Mouse (Mus musculus): Measurements from ENCODE around the gene Defa34. TPM values are rescaled to one million over a fixed set of nuclear protein-coding genes. Genes with fewer than 3 reads are reported as not detected.
"Not testable (repeated sequence)": the region's sequence is repeated elsewhere in the genome, so short reads cannot be mapped to it uniquely, and the experiment has no call there.

Gene Defa34
- not detected in 2 replicates for polyA plus RNA-seq (2015; fragmentation: Nextera tagmentation; extraction: Ambion mirVana)

- H3K4me2 ChIP-seq; H3K9me3 ChIP-seq; H3K27me3 ChIP-seq (replicated peaks); H3K9ac ChIP-seq; H3K27ac ChIP-seq (replicated peaks); ATAC-seq (ENCODE audit: extremely low read depth, insufficient number of reproducible peaks, low FRiP score, low TSS enrichment); H3K36me3 ChIP-seq; H3K4me3 ChIP-seq; H3K4me1 ChIP-seq: not testable (repeated sequence)
- WGBS = 80% methylated on average over 1 of the region's 1 CpGs
Measured at GRCm38 (mm10) chr8:21665497-21665896, at the start of gene Defa34. TSS of gene Defa34 (plus strand) at chr8:21665797.

GRCm38 (mm10) chr8:21617883-21618282 is 47.7 kb upstream of the Defa34 start, which contains the start of gene Defa26:
TSS of gene Defa26 (plus strand) at chr8:21618183.
- H3K36me3 ChIP-seq; H3K9me3 ChIP-seq; H3K4me1 ChIP-seq; H3K9ac ChIP-seq; ATAC-seq (ENCODE audit: extremely low read depth, insufficient number of reproducible peaks, low FRiP score, low TSS enrichment); H3K4me2 ChIP-seq; H3K4me3 ChIP-seq; H3K27ac ChIP-seq (replicated peaks); H3K27me3 ChIP-seq (replicated peaks): not testable (repeated sequence)
- 88% methylated on average over 1 of the region's 1 CpGs for WGBS

- ATAC-seq (ENCODE audit: extremely low read depth, insufficient number of reproducible peaks, low FRiP score, low TSS enrichment); H3K27me3 ChIP-seq (replicated peaks); H3K9ac ChIP-seq; H3K4me3 ChIP-seq; H3K4me2 ChIP-seq; H3K27ac ChIP-seq (replicated peaks); H3K36me3 ChIP-seq; H3K4me1 ChIP-seq; H3K9me3 ChIP-seq: not testable (repeated sequence)
- WGBS = 86% methylated on average over 1 of the region's 2 CpGs
Measured at GRCm38 (mm10) chr8:21655480-21655879, 10.1 kb upstream of the Defa34 start, which contains the start of gene Defa17. TSS of gene Defa17 (plus strand) at chr8:21655780.

- not testable (repeated sequence) for H3K27me3 ChIP-seq (replicated peaks); ATAC-seq (ENCODE audit: extremely low read depth, insufficient number of reproducible peaks, low FRiP score, low TSS enrichment); H3K27ac ChIP-seq (replicated peaks); H3K4me1 ChIP-seq; H3K4me2 ChIP-seq; H3K9ac ChIP-seq; H3K9me3 ChIP-seq; H3K4me3 ChIP-seq; H3K36me3 ChIP-seq
- 60% methylated on average over 2 of the region's 2 CpGs for WGBS
Measured at GRCm38 (mm10) chr8:21703545-21703944, 37.9 kb downstream of the Defa34 start, which contains the start of gene AY761184. TSS of gene AY761184 (minus strand) at chr8:21703645.

Other genes with a start within 250 kb of the Defa34 start
- not detected in 2 replicates for gene Defa36, start 238.4 kb upstream of the Defa34 start, polyA plus RNA-seq (2015; fragmentation: Nextera tagmentation; extraction: Ambion mirVana)
- gene Gm7849, start 209.2 kb upstream of the Defa34 start, polyA plus RNA-seq (2015; fragmentation: Nextera tagmentation; extraction: Ambion mirVana) = not detected in 2 replicates
- not detected in 2 replicates for gene Defa20, start 156.5 kb upstream of the Defa34 start, polyA plus RNA-seq (2015; fragmentation: Nextera tagmentation; extraction: Ambion mirVana)
- gene Defa32, start 136.8 kb upstream of the Defa34 start, polyA plus RNA-seq (2015; fragmentation: Nextera tagmentation; extraction: Ambion mirVana) = not detected in 2 replicates
- not detected in 2 replicates for gene Defa37, start 100.4 kb upstream of the Defa34 start, polyA plus RNA-seq (2015; fragmentation: Nextera tagmentation; extraction: Ambion mirVana)
- gene Defa28, start 82.8 kb upstream of the Defa34 start, polyA plus RNA-seq (2015; fragmentation: Nextera tagmentation; extraction: Ambion mirVana) = not detected in 2 replicates
- gene Gm7861, start 71.3 kb upstream of the Defa34 start, polyA plus RNA-seq (2015; fragmentation: Nextera tagmentation; extraction: Ambion mirVana) = not detected in 2 replicates
- not detected in 2 replicates for gene Defa26, start 47.6 kb upstream of the Defa34 start, polyA plus RNA-seq (2015; fragmentation: Nextera tagmentation; extraction: Ambion mirVana)
- not detected in 2 replicates for gene Defa17, start 10.0 kb upstream of the Defa34 start, polyA plus RNA-seq (2015; fragmentation: Nextera tagmentation; extraction: Ambion mirVana)
- gene AY761184, start 37.8 kb downstream of the Defa34 start, polyA plus RNA-seq (2015; fragmentation: Nextera tagmentation; extraction: Ambion mirVana) = not detected in 2 replicates
- not detected in 2 replicates for gene Defa24, start 68.7 kb downstream of the Defa34 start, polyA plus RNA-seq (2015; fragmentation: Nextera tagmentation; extraction: Ambion mirVana)
- not detected in 2 replicates for gene Defb50, start 157.7 kb downstream of the Defa34 start, polyA plus RNA-seq (2015; fragmentation: Nextera tagmentation; extraction: Ambion mirVana)
- gene Defb2, start 174.1 kb downstream of the Defa34 start, polyA plus RNA-seq (2015; fragmentation: Nextera tagmentation; extraction: Ambion mirVana) = not detected in 2 replicates
- gene Defb10, start 193.1 kb downstream of the Defa34 start, polyA plus RNA-seq (2015; fragmentation: Nextera tagmentation; extraction: Ambion mirVana) = not detected in 2 replicates
- not detected in 2 replicates for gene Defb9, start 219.6 kb downstream of the Defa34 start, polyA plus RNA-seq (2015; fragmentation: Nextera tagmentation; extraction: Ambion mirVana)
- not detected in 2 replicates for gene Defb11, start 240.6 kb downstream of the Defa34 start, polyA plus RNA-seq (2015; fragmentation: Nextera tagmentation; extraction: Ambion mirVana)